Mouse (Mus musculus): ENCODE results near the gene Mark4.
A peak's percentile ranks its signal among the peaks of the same experiment; 100 is the strongest.

The Mark4 gene

GRCm38 (mm10) chr7:19399496-19400280 lies 58.9 kb downstream of the Mark4 start:
- DNase-seq (ENCODE audit: low spot score), result peak; percentile 61

GRCm38 (mm10) chr7:19394484-19394883 lies 64.1 kb downstream of the Mark4 start:
- no peak for DNase-seq (ENCODE audit: low spot score)

- no peak for DNase-seq (ENCODE audit: low spot score)
Measured at GRCm38 (mm10) chr7:19388699-19389413, 69.8 kb downstream of the Mark4 start.

GRCm38 (mm10) chr7:19383708-19384107 lies 74.9 kb downstream of the Mark4 start:
- no peak for DNase-seq (ENCODE audit: low spot score)

GRCm38 (mm10) chr7:19382166-19382541 lies 76.5 kb downstream of the Mark4 start:
- DNase-seq (ENCODE audit: low spot score), result no peak

- peak; percentile 98 for DNase-seq (ENCODE audit: low spot score)
Measured at GRCm38 (mm10) chr7:19381377-19382165, 77.0 kb downstream of the Mark4 start, which contains the start of gene Ercc2. TSS of gene Ercc2 (plus strand) at chr7:19382010.

GRCm38 (mm10) chr7:19378049-19378448 lies 80.6 kb downstream of the Mark4 start:
- DNase-seq (ENCODE audit: low spot score), result no peak

GRCm38 (mm10) chr7:19376019-19376418 lies 82.6 kb downstream of the Mark4 start:
- no peak for DNase-seq (ENCODE audit: low spot score)

- no peak for DNase-seq (ENCODE audit: low spot score)
Measured at GRCm38 (mm10) chr7:19375368-19375767, 83.3 kb downstream of the Mark4 start.

All from urinary bladder, postnatal 25 days (tissue).